22 mouse cellular contexts compared by ENCODE assay signal in genomic region chr10:118796512-118796911, GRCm38 (mm10).
DNase-seq lines count a peak whose midpoint lies in the region; ATAC-seq and TF ChIP-seq lines count a peak whose summit lies in the region.
"Had no signal": no experiment of that assay in that cellular context is flagged by ENCODE, and none has a peak within 500 bp of the region (broad histone marks: within the 10 kb centered on the region; RNA-seq: fewer than 3 reads in every experiment).

No protein-coding gene starts in this region.

- no peaks in the 10 kb centered on the region for H3K27me3 ChIP-seq in intestine, embryonic 14.5 days (replicated peaks; ENCODE audit: control insufficient read depth, insufficient read depth, low read length)
- no peaks in the 10 kb centered on the region for H3K27me3 ChIP-seq in intestine, postnatal 0 days (replicated peaks; ENCODE audit: control insufficient read depth, insufficient read depth, low read length)
- H3K27me3 ChIP-seq: heart, embryonic 15.5 days; hindbrain, embryonic 12.5 days; intestine, embryonic 15.5 days; limb, embryonic 13.5 days; Patski had no signal

- intact Hi-C loops in gastrocnemius, postnatal 14 days (cut with DNase I; ENCODE audit: low total_unique reads), result no loop called here

- no peak for TF ChIP-seq CTCF in intestine, postnatal 0 days (IDR thresholded peaks at IDR 0.05; ENCODE audit: low read depth)

- no peaks in the 10 kb centered on the region for H3K36me3 ChIP-seq in intestine, embryonic 14.5 days (ENCODE audit: control insufficient read depth, insufficient read depth, low read length)
- H3K36me3 ChIP-seq in intestine, postnatal 0 days (ENCODE audit: control insufficient read depth, insufficient read depth), result no peaks in the 10 kb centered on the region
- H3K36me3 ChIP-seq: heart, embryonic 15.5 days; hindbrain, embryonic 12.5 days; intestine, embryonic 15.5 days; limb, embryonic 13.5 days had no signal

- DNase-seq in intestine, embryonic 14.5 days (ENCODE audit: low spot score), result peak; percentile 45
- DNase-seq in spleen, adult 12 weeks (ENCODE audit: low spot score), result peak; percentile 21
- DNase-seq in spleen, postnatal 14 days (ENCODE audit: low spot score in 2 of 2), result no peak
- no peak for DNase-seq in gastrocnemius, postnatal 14 days
- DNase-seq in left cerebral cortex, adult 8-10 months (ENCODE audit: low spot score in 2 of 2), result no peak
- DNase-seq: cerebellum, adult 11-12 months; kidney, postnatal 10 days; lung, adult 18-20 months; right cerebral cortex, postnatal 25 days had no signal

- 74% methylated on average over 7 of the region's 7 CpGs for WGBS in intestine, embryonic 14.5 days
- WGBS in intestine, postnatal 0 days, result 69% methylated on average over 7 of the region's 7 CpGs

- no peak overlapping the region for H3K27ac ChIP-seq in intestine, embryonic 14.5 days (ENCODE audit: low read depth)
- no peak overlapping the region for H3K27ac ChIP-seq in intestine, postnatal 0 days (ENCODE audit: low read depth, low read length)
- H3K27ac ChIP-seq: heart, embryonic 15.5 days; hindbrain, embryonic 12.5 days; intestine, embryonic 15.5 days; left cerebral cortex, adult 2 months; limb, embryonic 13.5 days; stomach, postnatal 0 days had no signal

- H3K4me1 ChIP-seq in intestine, embryonic 14.5 days (replicated peaks; ENCODE audit: control insufficient read depth, insufficient read depth, low read length), result no peaks in the 10 kb centered on the region
- no peaks in the 10 kb centered on the region for H3K4me1 ChIP-seq in intestine, postnatal 0 days (replicated peaks; ENCODE audit: control insufficient read depth, insufficient read depth, low read length)
- H3K4me1 ChIP-seq: intestine, embryonic 15.5 days; megakaryocyte, embryonic 14.5 days had no signal

- ATAC-seq in intestine, embryonic 14.5 days (replicated peaks; ENCODE audit: low FRiP score, low TSS enrichment, low read depth), result no peak
- ATAC-seq in intestine, postnatal 0 days, result no peak
- peak; percentile 36 to 55; a peak in 3 of 4 replicates for ATAC-seq in hematopoietic stem cell, adult 5-6 weeks (replicated peaks in 1 of 2; ENCODE audit: insufficient read depth in 1 of 2, low FRiP score in 2 of 2, low TSS enrichment in 1 of 2, low read depth in 1 of 2, poor library complexity in 2 of 2, severe bottlenecking in 2 of 2)
- ATAC-seq in neutrophil, adult 5-6 weeks (ENCODE audit: extremely low read depth, insufficient number of reproducible peaks, low FRiP score, poor library complexity, severe bottlenecking), result peak; percentile 55
- ATAC-seq: forebrain, embryonic 14.5 days; intestine, embryonic 15.5 days; Patski had no signal

- no peaks in the 10 kb centered on the region for H3K9me3 ChIP-seq in intestine, embryonic 14.5 days (ENCODE audit: control insufficient read depth, low read length)
- H3K9me3 ChIP-seq in intestine, postnatal 0 days (ENCODE audit: control insufficient read depth), result no peaks in the 10 kb centered on the region
- H3K9me3 ChIP-seq: heart, embryonic 15.5 days; hindbrain, embryonic 12.5 days; intestine, embryonic 15.5 days; limb, embryonic 13.5 days had no signal

- H3K4me2 ChIP-seq in intestine, embryonic 14.5 days (ENCODE audit: low read length), result no peak overlapping the region
- no peak overlapping the region for H3K4me2 ChIP-seq in intestine, postnatal 0 days (replicated peaks; ENCODE audit: low read depth)
- H3K4me2 ChIP-seq: heart, embryonic 15.5 days; hindbrain, embryonic 12.5 days; intestine, embryonic 15.5 days; limb, embryonic 13.5 days had no signal

- no peak overlapping the region for H3K9ac ChIP-seq in intestine, embryonic 14.5 days (ENCODE audit: low read length)
- no peak overlapping the region for H3K9ac ChIP-seq in intestine, postnatal 0 days (ENCODE audit: low read depth, low read length)
- H3K9ac ChIP-seq: heart, embryonic 15.5 days; hindbrain, embryonic 12.5 days; intestine, embryonic 15.5 days; limb, embryonic 13.5 days had no signal

- no peak overlapping the region for H3K4me3 ChIP-seq in intestine, embryonic 14.5 days (ENCODE audit: low read depth, low read length)
- no peak overlapping the region for H3K4me3 ChIP-seq in intestine, postnatal 0 days (ENCODE audit: low read depth, low read length)
- H3K4me3 ChIP-seq: erythroblast, embryonic 14.5 days; heart, embryonic 15.5 days; hindbrain, embryonic 12.5 days; intestine, embryonic 15.5 days; left cerebral cortex, adult 2 months; limb, embryonic 13.5 days; megakaryocyte, embryonic 14.5 days had no signal

Comparison
In these comparisons a context has a peak if more than half of its experiments do, and no peak if none do; other contexts are left out.
1. DNase-seq: peak in intestine, embryonic 14.5 days (single experiment) and spleen, adult 12 weeks (single experiment); none in spleen, postnatal 14 days (0 of 2), gastrocnemius, postnatal 14 days (single experiment) and left cerebral cortex, adult 8-10 months (0 of 2).
2. ATAC-seq: peak in hematopoietic stem cell, adult 5-6 weeks (2 of 2) and neutrophil, adult 5-6 weeks (single experiment); none in intestine, embryonic 14.5 days (single experiment) and intestine, postnatal 0 days (single experiment).